Mouse (Mus musculus): Measurements from ENCODE around the gene Smurf1. TPM values are rescaled to one million over a fixed set of nuclear protein-coding genes. Genes with fewer than 3 reads are reported as not detected.

Gene Smurf1
- polyA plus RNA-seq, 1 experiment from 2014 or later: 18.3 TPM

GRCm38 (mm10) chr5:144931841-144932240, 33.8 kb downstream of the Smurf1 start:
- Histone ChIP-seq H3K9ac (no peak overlapping the region), H3K9me3 (no peaks in the 10 kb centered on the region), H3K27me3 (no peaks in the 10 kb centered on the region), H3K36me3 (no peaks in the 10 kb centered on the region), H3K27ac (no peak overlapping the region), H3K4me2 (no peak overlapping the region), H3K4me3 (no peak overlapping the region), H3K4me1 (peaks cover 19% of the 10 kb centered on the region)
- ATAC-seq (ENCODE audit: insufficient number of reproducible peaks, low FRiP score, low TSS enrichment, low read depth): no peak
- 84% methylated on average over 5 of the region's 5 CpGs for WGBS

GRCm38 (mm10) chr5:144928856-144929713, 36.6 kb downstream of the Smurf1 start:
- Histone ChIP-seq H3K4me2 (no peak overlapping the region), H3K9ac (no peak overlapping the region), H3K36me3 (no peaks in the 10 kb centered on the region), H3K9me3 (no peaks in the 10 kb centered on the region), H3K27me3 (no peaks in the 10 kb centered on the region), H3K27ac (no peak overlapping the region), H3K4me1 (peaks cover 17% of the 10 kb centered on the region), H3K4me3 (no peak overlapping the region)
- no peak for ATAC-seq (ENCODE audit: insufficient number of reproducible peaks, low FRiP score, low TSS enrichment, low read depth)
- WGBS: 49% methylated on average over 11 of the region's 11 CpGs

GRCm38 (mm10) chr5:144926275-144926674, 39.4 kb downstream of the Smurf1 start:
- Histone ChIP-seq H3K27me3 (no peaks in the 10 kb centered on the region), H3K4me1 (peaks cover 22% of the 10 kb centered on the region), H3K9me3 (no peaks in the 10 kb centered on the region), H3K27ac (no peak overlapping the region), H3K9ac (no peak overlapping the region), H3K36me3 (no peaks in the 10 kb centered on the region), H3K4me3 (no peak overlapping the region), H3K4me2 (no peak overlapping the region)
- no peak for ATAC-seq (ENCODE audit: insufficient number of reproducible peaks, low FRiP score, low TSS enrichment, low read depth)
- WGBS: 83% methylated on average over 2 of the region's 2 CpGs

- WGBS: 41% methylated on average over 6 of the region's 6 CpGs
- no peak overlapping the region for H3K27ac ChIP-seq
- no peak overlapping the region for H3K4me2 ChIP-seq
- no peaks in the 10 kb centered on the region for H3K27me3 ChIP-seq
- ATAC-seq (ENCODE audit: insufficient number of reproducible peaks, low FRiP score, low TSS enrichment, low read depth): no peak
- no peak overlapping the region for H3K4me3 ChIP-seq
- H3K9ac ChIP-seq: no peak overlapping the region
- H3K4me1 ChIP-seq: peaks cover 25% of the 10 kb centered on the region
- H3K36me3 ChIP-seq: no peaks in the 10 kb centered on the region
- H3K9me3 ChIP-seq: no peaks in the 10 kb centered on the region
These were observed 42.3 kb downstream of the Smurf1 start for GRCm38 (mm10) chr5:144923351-144923750.

GRCm38 (mm10) chr5:144919790-144920189, 45.9 kb downstream of the Smurf1 start:
- Histone ChIP-seq H3K9ac (no peak overlapping the region), H3K4me3 (no peak overlapping the region), H3K9me3 (no peaks in the 10 kb centered on the region), H3K27ac (no peak overlapping the region), H3K4me1 (peaks cover 42% of the 10 kb centered on the region), H3K27me3 (no peaks in the 10 kb centered on the region), H3K4me2 (no peak overlapping the region), H3K36me3 (no peaks in the 10 kb centered on the region)
- WGBS: 81% methylated on average over 8 of the region's 8 CpGs
- no peak for ATAC-seq (ENCODE audit: insufficient number of reproducible peaks, low FRiP score, low TSS enrichment, low read depth)

GRCm38 (mm10) chr5:144919194-144919593, 46.5 kb downstream of the Smurf1 start:
- Histone ChIP-seq H3K4me1 (peaks cover 43% of the 10 kb centered on the region), H3K4me2 (no peak overlapping the region), H3K9me3 (no peaks in the 10 kb centered on the region), H3K4me3 (no peak overlapping the region), H3K27me3 (no peaks in the 10 kb centered on the region), H3K9ac (no peak overlapping the region), H3K27ac (no peak overlapping the region), H3K36me3 (no peaks in the 10 kb centered on the region)
- WGBS: 67% methylated on average over 9 of the region's 9 CpGs
- no peak for ATAC-seq (ENCODE audit: insufficient number of reproducible peaks, low FRiP score, low TSS enrichment, low read depth)

- ATAC-seq (ENCODE audit: insufficient number of reproducible peaks, low FRiP score, low TSS enrichment, low read depth): no peak
- Histone ChIP-seq H3K27me3 (no peaks in the 10 kb centered on the region), H3K4me3 (no peak overlapping the region), H3K36me3 (no peaks in the 10 kb centered on the region), H3K9ac (no peak overlapping the region), H3K4me1 (peaks cover 48% of the 10 kb centered on the region), H3K4me2 (no peak overlapping the region), H3K27ac (no peak overlapping the region), H3K9me3 (no peaks in the 10 kb centered on the region)
- 65% methylated on average over 8 of the region's 8 CpGs for WGBS
These were observed 47.4 kb downstream of the Smurf1 start for GRCm38 (mm10) chr5:144918204-144918603.

GRCm38 (mm10) chr5:144917172-144917571, 48.5 kb downstream of the Smurf1 start:
- WGBS: 84% methylated on average over 6 of the region's 6 CpGs
- Histone ChIP-seq H3K36me3 (no peaks in the 10 kb centered on the region), H3K4me3 (no peak overlapping the region), H3K4me1 (peaks cover 47% of the 10 kb centered on the region), H3K27ac (no peak overlapping the region), H3K9me3 (no peaks in the 10 kb centered on the region), H3K27me3 (no peaks in the 10 kb centered on the region), H3K9ac (no peak overlapping the region), H3K4me2 (no peak overlapping the region)
- ATAC-seq (ENCODE audit: insufficient number of reproducible peaks, low FRiP score, low TSS enrichment, low read depth): no peak

- Histone ChIP-seq H3K4me1 (peaks cover 41% of the 10 kb centered on the region), H3K27ac (no peak overlapping the region), H3K36me3 (no peaks in the 10 kb centered on the region), H3K4me2 (no peak overlapping the region), H3K27me3 (no peaks in the 10 kb centered on the region), H3K9me3 (no peaks in the 10 kb centered on the region), H3K9ac (no peak overlapping the region), H3K4me3 (no peak overlapping the region)
- no peak for ATAC-seq (ENCODE audit: insufficient number of reproducible peaks, low FRiP score, low TSS enrichment, low read depth)
- WGBS: 58% methylated on average over 5 of the region's 5 CpGs
These were observed 49.8 kb downstream of the Smurf1 start for GRCm38 (mm10) chr5:144915828-144916227.

GRCm38 (mm10) chr5:144914433-144914906, 51.2 kb downstream of the Smurf1 start:
- H3K27ac ChIP-seq: peak overlapping the region; percentile 3; the same call in 1 of the 2 replicates
- no peaks in the 10 kb centered on the region for H3K9me3 ChIP-seq
- H3K36me3 ChIP-seq: no peaks in the 10 kb centered on the region
- no peak overlapping the region for H3K4me2 ChIP-seq
- WGBS: 39% methylated on average over 7 of the region's 7 CpGs
- no peak overlapping the region for H3K4me3 ChIP-seq
- H3K27me3 ChIP-seq: no peaks in the 10 kb centered on the region
- no peak overlapping the region for H3K9ac ChIP-seq
- no peak for ATAC-seq (ENCODE audit: insufficient number of reproducible peaks, low FRiP score, low TSS enrichment, low read depth)
- peaks cover 43% of the 10 kb centered on the region for H3K4me1 ChIP-seq

GRCm38 (mm10) chr5:144913923-144914322, 51.7 kb downstream of the Smurf1 start:
- Histone ChIP-seq H3K4me1 (peaks cover 43% of the 10 kb centered on the region), H3K27ac (no peak overlapping the region), H3K36me3 (no peaks in the 10 kb centered on the region), H3K4me3 (no peak overlapping the region), H3K4me2 (no peak overlapping the region), H3K9me3 (no peaks in the 10 kb centered on the region), H3K9ac (no peak overlapping the region), H3K27me3 (no peaks in the 10 kb centered on the region)
- ATAC-seq (ENCODE audit: insufficient number of reproducible peaks, low FRiP score, low TSS enrichment, low read depth): no peak
- WGBS: 88% methylated on average over 16 of the region's 16 CpGs

GRCm38 (mm10) chr5:144913361-144913760, 52.3 kb downstream of the Smurf1 start:
- Histone ChIP-seq H3K36me3 (no peaks in the 10 kb centered on the region), H3K9me3 (no peaks in the 10 kb centered on the region), H3K4me3 (no peak overlapping the region), H3K4me2 (no peak overlapping the region), H3K27me3 (no peaks in the 10 kb centered on the region), H3K27ac (no peak overlapping the region), H3K9ac (no peak overlapping the region), H3K4me1 (peaks cover 40% of the 10 kb centered on the region)
- 78% methylated on average over 5 of the region's 5 CpGs for WGBS
- no peak for ATAC-seq (ENCODE audit: insufficient number of reproducible peaks, low FRiP score, low TSS enrichment, low read depth)

Measured in limb, embryonic 15.5 days (tissue).